Mouse (Mus musculus) C2C12 (cell line): ENCODE measurements at regions not wholly inside any gene's neighbourhood (a gene's known extent, or its start where the extent isn't known, plus 50 kb on each side); places are given as distances from the start of the nearest gene placed in this dataset.

Experiments used
- CEBPB ChIP-seq: IDR thresholded peaks from one replicate; pipeline ENCODE4 v1.6.1; 2011; ENCODE audit warnings: low read depth, mild to moderate bottlenecking, control low read depth, moderate library complexity
- CTCF ChIP-seq: IDR thresholded peaks from one replicate; pipeline ENCODE4 v1.5.1; 2011; ENCODE audit not compliant: control insufficient read depth, insufficient read depth, insufficient read length
- MYOD1 ChIP-seq: IDR thresholded peaks from one replicate; pipeline ENCODE4 v1.6.1; 2011; ENCODE audit warnings: low read depth; ENCODE audit not compliant: control insufficient read depth, insufficient read length
- MYOG ChIP-seq: IDR thresholded peaks from one replicate; pipeline ENCODE4 v1.6.1; 2011; ENCODE audit not compliant: control insufficient read depth, insufficient read length; ENCODE audit errors: extremely low read depth
- USF1 ChIP-seq: IDR thresholded peaks from one replicate; pipeline ENCODE4 v1.6.1; 2011; ENCODE audit warnings: low read depth, mild to moderate bottlenecking, control low read depth, moderate library complexity

DNA sequence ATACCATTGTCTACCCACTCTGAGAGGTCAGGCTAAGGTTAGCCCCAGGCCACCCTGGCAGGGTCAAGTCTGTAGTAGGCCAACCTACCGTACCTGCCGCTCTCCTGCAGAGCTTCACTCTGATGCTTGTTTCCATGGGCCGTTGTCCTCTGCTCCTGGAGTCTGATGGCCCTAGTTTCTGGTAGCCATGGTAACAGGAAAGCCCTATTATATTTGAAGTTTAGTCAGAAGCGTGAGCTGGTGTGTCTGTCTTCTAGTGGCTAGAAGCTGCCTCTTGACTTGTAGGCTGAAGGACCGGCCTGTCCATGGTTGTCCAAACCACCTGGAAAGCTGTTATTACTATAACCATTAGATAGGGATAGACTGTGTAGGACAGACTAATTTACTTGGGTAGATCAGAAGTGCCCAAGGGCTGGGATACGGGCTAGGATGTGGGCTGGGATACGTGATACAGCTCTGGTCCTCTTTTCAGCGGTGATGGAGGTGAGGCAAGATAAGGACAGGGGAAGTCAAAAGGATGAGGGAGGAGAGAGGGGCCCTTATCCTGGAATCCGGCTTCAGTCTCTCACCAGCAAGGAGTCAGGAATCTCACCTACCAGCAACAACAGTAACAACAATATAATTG, 58.5 kb upstream of the Zfp706 start:
- TF ChIP-seq CEBPB (no peak), MYOG (no peak), MYOD1 (no peak), CTCF (no peak), USF1 (no peak)
